Mouse (Mus musculus) spleen, adult 2 months (tissue): ENCODE results near the gene Ank.

ENCODE experiments used
- CTCF ChIP-seq: fragments of 200-500 bp; IDR thresholded peaks from 2 replicates; pipeline ENCODE4 v1.5.1; 2011; ENCODE audit warnings: mild to moderate bottlenecking, inconsistent platforms; ENCODE audit not compliant: insufficient read depth, insufficient read length, insufficient replicate concordance; ENCODE audit errors: extremely low read depth
- POLR2A ChIP-seq: fragments of 200-500 bp; IDR thresholded peaks from 2 replicates; pipeline ENCODE4 v1.6.1; 2011; ENCODE audit warnings: low read depth, low read length, inconsistent platforms

- no peak for TF ChIP-seq CTCF
- no peak for TF ChIP-seq POLR2A
These were observed 124.3 kb downstream of the Ank start for GRCm38 (mm10) chr15:27590812-27591211.
